ENCODE assay signal across 13 mouse cellular contexts in the genomic region with DNA sequence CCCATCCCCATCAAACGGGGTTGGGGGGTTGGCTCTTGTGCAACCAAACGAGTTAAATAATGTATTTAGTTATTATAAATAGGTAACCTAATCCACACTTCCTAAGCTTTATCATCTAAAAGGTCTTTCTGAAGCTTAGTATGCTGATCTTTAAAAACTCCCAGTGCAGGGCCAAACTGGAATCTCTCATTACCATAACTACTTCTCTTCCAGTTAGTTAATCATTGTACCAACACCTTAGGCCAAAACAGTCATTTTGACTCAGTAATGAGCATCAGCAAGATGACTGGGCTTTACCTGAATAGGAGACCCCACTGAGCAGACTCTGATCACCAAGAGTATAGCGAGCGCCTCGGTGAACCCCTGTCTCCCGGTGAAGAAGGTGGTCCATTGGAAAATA. TPM values are rescaled to one million over a fixed set of nuclear protein-coding genes. Genes with fewer than 3 reads are reported as not detected.
DNase-seq lines count a peak whose midpoint lies in the region; ATAC-seq and TF ChIP-seq lines count a peak whose summit lies in the region.
"Had no signal": no experiment of that assay in that cellular context is flagged by ENCODE, and none has a peak within 500 bp of the region (broad histone marks: within the 10 kb centered on the region; RNA-seq: fewer than 3 reads in every experiment).

No protein-coding gene starts in this region.

- no peak overlapping the region for H3K4me2 ChIP-seq in kidney, embryonic 14.5 days (replicated peaks; ENCODE audit: low read depth, low read length)
- H3K4me2 ChIP-seq in kidney, embryonic 16.5 days (replicated peaks; ENCODE audit: low read depth, low read length), result peak overlapping the region; percentile 42; the same call in 1 of the 2 replicates
- H3K4me2 ChIP-seq in midbrain, embryonic 14.5 days (ENCODE audit: low read length), result no peak overlapping the region
- H3K4me2 ChIP-seq: midbrain, embryonic 12.5 days had no signal

- H3K27ac ChIP-seq in heart, adult 2 months, result no peak overlapping the region
- H3K27ac ChIP-seq in kidney, embryonic 14.5 days (ENCODE audit: low read depth, low read length), result no peak overlapping the region
- H3K27ac ChIP-seq in ES-Bruce4 (ENCODE audit: insufficient read depth, low read length), result peak overlapping the region; percentile 58; the same call in 1 of the 2 replicates
- peak overlapping the region; percentile 76 for H3K27ac ChIP-seq in kidney, embryonic 16.5 days (ENCODE audit: low read length)
- no peak overlapping the region for H3K27ac ChIP-seq in midbrain, embryonic 14.5 days (replicated peaks; ENCODE audit: low read depth, low read length)
- H3K27ac ChIP-seq: limb, embryonic 15.5 days; midbrain, embryonic 12.5 days had no signal

- no peak for TF ChIP-seq EP300 in heart, adult 2 months (IDR thresholded peaks at IDR 0.05; ENCODE audit: insufficient read depth, low read depth, low read length)
- no peak for TF ChIP-seq EP300 in ES-Bruce4 (IDR thresholded peaks at IDR 0.05; ENCODE audit: insufficient read depth, low read depth, low read length)

- H3K4me3 ChIP-seq in heart, adult 2 months, result peak overlapping the region; percentile 32
- no peak overlapping the region for H3K4me3 ChIP-seq in kidney, embryonic 14.5 days (ENCODE audit: low read length)
- H3K4me3 ChIP-seq in ES-Bruce4 (ENCODE audit: low read depth, low read length), result no peak overlapping the region
- H3K4me3 ChIP-seq in kidney, embryonic 16.5 days (ENCODE audit: low read length), result no peak overlapping the region
- H3K4me3 ChIP-seq in midbrain, embryonic 14.5 days (replicated peaks; ENCODE audit: low read depth, low read length), result no peak overlapping the region
- H3K4me3 ChIP-seq: limb, embryonic 15.5 days; midbrain, embryonic 12.5 days had no signal

- no peak for DNase-seq in heart, adult 2 months
- DNase-seq in heart, postnatal 14 days, result no peak
- peak; percentile 61 for DNase-seq in kidney, adult 11 months
- no peak for DNase-seq in midbrain, embryonic 14.5 days
- DNase-seq in urinary bladder, adult 18-20 months (ENCODE audit: low spot score in 2 of 2), result no peak
- DNase-seq: cerebellum, adult 9-10 months; thymus, postnatal 36 days had no signal

- WGBS in heart, adult 2 months, result 83% methylated on average over 6 of the region's 6 CpGs
- 76% methylated on average over 6 of the region's 6 CpGs for WGBS in kidney, embryonic 14.5 days
- WGBS in kidney, embryonic 16.5 days, result 67% methylated on average over 6 of the region's 6 CpGs
- WGBS in midbrain, embryonic 14.5 days, result 89% methylated on average over 6 of the region's 6 CpGs

- intact Hi-C loops in heart, adult 2 months (cut with DNase I), result loop anchor here (2.0 to 10.0 kb wide), 2 partner anchors 21 to 281 kb away; partner anchors contain the start of gene Cdkn2aip
- intact Hi-C loops in heart, postnatal 14 days (cut with DNase I), result no loop called here

- TF ChIP-seq CTCF in heart, adult 2 months (IDR thresholded peaks at IDR 0.05), result no peak
- TF ChIP-seq CTCF in ES-Bruce4 (IDR thresholded peaks at IDR 0.05; ENCODE audit: low read depth, low read length), result no peak

- no peaks in the 10 kb centered on the region for H3K27me3 ChIP-seq in heart, adult 2 months (ENCODE audit: control insufficient read depth, insufficient read depth, low read length)
- H3K27me3 ChIP-seq in kidney, embryonic 14.5 days (ENCODE audit: control insufficient read depth, insufficient read depth, low read length), result no peaks in the 10 kb centered on the region
- no peaks in the 10 kb centered on the region for H3K27me3 ChIP-seq in ES-Bruce4 (ENCODE audit: control insufficient read depth, insufficient read depth, low read length, poor library complexity, severe bottlenecking)
- H3K27me3 ChIP-seq in kidney, embryonic 16.5 days (ENCODE audit: insufficient read depth, low read length), result no peaks in the 10 kb centered on the region
- no peaks in the 10 kb centered on the region for H3K27me3 ChIP-seq in midbrain, embryonic 14.5 days (ENCODE audit: control insufficient read depth, insufficient read depth, low read length)
- H3K27me3 ChIP-seq: limb, embryonic 15.5 days had no signal

- H3K36me3 ChIP-seq in heart, adult 2 months (ENCODE audit: control insufficient read depth, insufficient read depth, low read length), result peaks cover 4% of the 10 kb centered on the region; the same call in 1 of the 2 replicates
- no peaks in the 10 kb centered on the region for H3K36me3 ChIP-seq in kidney, embryonic 14.5 days (ENCODE audit: control insufficient read depth, insufficient read depth, low read length)
- no peaks in the 10 kb centered on the region for H3K36me3 ChIP-seq in ES-Bruce4 (ENCODE audit: control insufficient read depth, insufficient read depth, low read length, poor library complexity, severe bottlenecking)
- no peaks in the 10 kb centered on the region for H3K36me3 ChIP-seq in kidney, embryonic 16.5 days (ENCODE audit: insufficient read depth, low read length)
- no peaks in the 10 kb centered on the region for H3K36me3 ChIP-seq in midbrain, embryonic 14.5 days (ENCODE audit: control insufficient read depth, insufficient read depth, low read length)
- H3K36me3 ChIP-seq: limb, embryonic 15.5 days; midbrain, embryonic 12.5 days had no signal

- no peaks in the 10 kb centered on the region; the same call in 1 of the 2 replicates for H3K4me1 ChIP-seq in heart, adult 2 months (ENCODE audit: control insufficient read depth, insufficient read depth, low read length)
- H3K4me1 ChIP-seq in kidney, embryonic 14.5 days (ENCODE audit: control insufficient read depth, insufficient read depth, low read length), result peaks cover 10% of the 10 kb centered on the region
- H3K4me1 ChIP-seq in ES-Bruce4 (ENCODE audit: control insufficient read depth, insufficient read depth, low read length), result peaks cover 4% of the 10 kb centered on the region
- peaks cover 30% of the 10 kb centered on the region for H3K4me1 ChIP-seq in kidney, embryonic 16.5 days (ENCODE audit: insufficient read depth, low read length)
- H3K4me1 ChIP-seq in midbrain, embryonic 14.5 days (ENCODE audit: control insufficient read depth, insufficient read depth, low read length), result 0 out of 2 replicates have a peak, but pooled peaks cover 2% of the 10 kb centered on the region

- no peaks in the 10 kb centered on the region for H3K79me2 ChIP-seq in heart, adult 2 months (replicated peaks; ENCODE audit: control insufficient read depth, insufficient read depth, low read length)

- ATAC-seq in kidney, embryonic 14.5 days (ENCODE audit: low FRiP score, low TSS enrichment), result no peak
- no peak for ATAC-seq in kidney, embryonic 16.5 days (ENCODE audit: low FRiP score, low TSS enrichment)
- ATAC-seq in midbrain, embryonic 14.5 days (ENCODE audit: low FRiP score, low TSS enrichment), result no peak
- ATAC-seq: hindbrain, embryonic 16.5 days had no signal

- H3K9me3 ChIP-seq in kidney, embryonic 14.5 days (ENCODE audit: control insufficient read depth, low read length), result no peaks in the 10 kb centered on the region
- H3K9me3 ChIP-seq in ES-Bruce4 (replicated peaks; ENCODE audit: control insufficient read depth, insufficient read depth, low read length, poor library complexity, severe bottlenecking), result no peaks in the 10 kb centered on the region
- no peaks in the 10 kb centered on the region for H3K9me3 ChIP-seq in kidney, embryonic 16.5 days (ENCODE audit: low read length)
- H3K9me3 ChIP-seq in midbrain, embryonic 14.5 days (ENCODE audit: control insufficient read depth, low read length), result no peaks in the 10 kb centered on the region
- H3K9me3 ChIP-seq: limb, embryonic 15.5 days; midbrain, embryonic 12.5 days had no signal

- H3K9ac ChIP-seq in heart, adult 2 months (ENCODE audit: low read depth, low read length), result no peak overlapping the region
- no peak overlapping the region for H3K9ac ChIP-seq in kidney, embryonic 14.5 days (ENCODE audit: low read depth, low read length)
- H3K9ac ChIP-seq in ES-Bruce4 (ENCODE audit: low read depth, poor library complexity, severe bottlenecking), result peak overlapping the region; percentile 88
- H3K9ac ChIP-seq in kidney, embryonic 16.5 days (replicated peaks; ENCODE audit: low read length), result no peak overlapping the region
- H3K9ac ChIP-seq in midbrain, embryonic 14.5 days (replicated peaks; ENCODE audit: low read length), result no peak overlapping the region
- H3K9ac ChIP-seq: limb, embryonic 15.5 days; midbrain, embryonic 12.5 days had no signal

- no peak for TF ChIP-seq POLR2A in heart, adult 2 months (IDR thresholded peaks at IDR 0.05; ENCODE audit: insufficient read depth, low read depth, low read length)
- TF ChIP-seq POLR2A in ES-Bruce4 (IDR thresholded peaks at IDR 0.05; ENCODE audit: insufficient read depth, low read length), result no peak

RNA-seq across cellular contexts. Expression of gene Wwc2, which starts 4.7 kb away (rescaled TPM):
- 10 to 100 TPM; 25.2 to 26.9 TPM for total RNA-seq in heart, adult 2 months (2021)
- 8.3 and 11.0 TPM in 2 replicates for polyA plus RNA-seq in heart, adult 2 months (2012; rRNA removed)
- total RNA-seq in heart, postnatal 14 days (2021), result 10 to 100 TPM; 33.2 to 33.4 TPM
- 14.5 and 18.5 TPM in 2 replicates for polyA plus RNA-seq in kidney, embryonic 14.5 days (2014; fragmentation: Nextera tagmentation; extraction: Ambion mirVana)
- 42.2 and 43.0 TPM in 2 replicates for polyA plus RNA-seq in ES-Bruce4 (2011; ENCODE audit: insufficient read depth, insufficient read length, low read depth, missing spikeins)
- 16.7 and 17.9 TPM in 2 replicates for polyA plus RNA-seq in kidney, embryonic 16.5 days (2015; fragmentation: Nextera tagmentation; extraction: Ambion mirVana)
- polyA plus RNA-seq in midbrain, embryonic 14.5 days (2014; fragmentation: Nextera tagmentation; extraction: Ambion mirVana), result 4.1 and 6.6 TPM in 2 replicates

Comparison
In these comparisons a context has a peak if more than half of its experiments do, and no peak if none do; other contexts are left out.
1. H3K27ac ChIP-seq: peak in ES-Bruce4 (single experiment) and kidney, embryonic 16.5 days (single experiment); none in heart, adult 2 months (single experiment), kidney, embryonic 14.5 days (single experiment) and midbrain, embryonic 14.5 days (single experiment).